Comparison of ENCODE assay signal across 16 mouse cellular contexts in genomic region chr16:33013801-33014200, GRCm38 (mm10).
"Had no signal": no experiment of that assay in that cellular context is flagged by ENCODE, and none has a peak within 500 bp of the region (broad histone marks: within the 10 kb centered on the region; RNA-seq: fewer than 3 reads in every experiment).

No protein-coding gene starts in this region.

- H3K27me3 ChIP-seq: lung, embryonic 15.5 days; megakaryocyte, embryonic 14.5 days; midbrain, embryonic 13.5 days; midbrain, embryonic 15.5 days; neural tube, embryonic 12.5 days; stomach, embryonic 15.5 days had no signal

- DNase-seq: lung, postnatal 14 days; lung, postnatal 36 days; right cerebral cortex, postnatal 14 days; thymus, adult 2 months; thymus, postnatal 25 days; thymus, postnatal 4 days had no signal

- H3K4me1 ChIP-seq: midbrain, embryonic 13.5 days; midbrain, embryonic 15.5 days; neural tube, embryonic 12.5 days had no signal

- H3K4me3 ChIP-seq: lung, embryonic 15.5 days; megakaryocyte, embryonic 14.5 days; midbrain, embryonic 13.5 days; midbrain, embryonic 15.5 days; neural tube, embryonic 12.5 days; stomach, embryonic 15.5 days had no signal

- ATAC-seq: lung, postnatal 0 days; midbrain, embryonic 13.5 days; midbrain, embryonic 15.5 days had no signal

- H3K4me2 ChIP-seq: lung, embryonic 15.5 days; midbrain, embryonic 11.5 days; midbrain, embryonic 13.5 days; midbrain, embryonic 15.5 days; neural tube, embryonic 12.5 days; stomach, embryonic 15.5 days had no signal

- H3K9me3 ChIP-seq: lung, embryonic 15.5 days; megakaryocyte, embryonic 14.5 days; midbrain, embryonic 13.5 days; midbrain, embryonic 15.5 days; neural tube, embryonic 12.5 days; stomach, embryonic 15.5 days had no signal

- H3K27ac ChIP-seq: macrophage; midbrain, embryonic 13.5 days; midbrain, embryonic 15.5 days; neural tube, embryonic 12.5 days; stomach, embryonic 15.5 days; stomach, postnatal 0 days had no signal

- H3K9ac ChIP-seq: lung, embryonic 15.5 days; midbrain, embryonic 13.5 days; midbrain, embryonic 15.5 days; neural tube, embryonic 12.5 days; stomach, embryonic 15.5 days had no signal
